Comparison of ENCODE assay signal across 26 mouse cellular contexts in the genomic region with DNA sequence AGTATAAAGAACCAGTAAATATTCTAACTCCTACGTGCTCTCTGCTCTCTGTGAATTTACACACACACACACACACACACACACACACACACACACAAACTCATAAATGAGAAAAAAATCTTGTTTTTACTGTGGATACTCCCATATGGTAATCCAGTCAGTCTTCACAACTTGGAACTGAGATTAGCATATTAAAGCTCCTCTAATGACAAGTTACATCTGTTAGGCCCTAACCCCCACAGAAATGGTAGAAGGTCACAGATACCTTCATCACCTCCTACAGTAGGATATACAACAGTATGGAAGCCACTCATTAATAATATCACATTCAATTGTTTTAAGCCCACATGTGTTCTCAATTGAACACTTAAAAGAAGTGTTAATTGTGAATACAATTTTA.
"Had no signal": no experiment of that assay in that cellular context is flagged by ENCODE, and none has a peak within 500 bp of the region (broad histone marks: within the 10 kb centered on the region; RNA-seq: fewer than 3 reads in every experiment).

No protein-coding gene starts in this region.

- H3K36me3 ChIP-seq: heart, embryonic 13.5 days; heart, embryonic 15.5 days; hindbrain, embryonic 13.5 days; hindbrain, embryonic 15.5 days; kidney, embryonic 15.5 days; limb, embryonic 13.5 days; limb, embryonic 15.5 days; liver, embryonic 12.5 days had no signal

- H3K27ac ChIP-seq: heart, adult 2 months; heart, embryonic 13.5 days; heart, embryonic 15.5 days; hindbrain, embryonic 13.5 days; hindbrain, embryonic 15.5 days; hindbrain, postnatal 0 days; kidney, embryonic 15.5 days; kidney, postnatal 0 days; limb, embryonic 13.5 days; limb, embryonic 15.5 days; liver, embryonic 12.5 days; liver, embryonic 14.5 days had no signal

- H3K4me1 ChIP-seq: heart, embryonic 13.5 days; heart, embryonic 15.5 days; hindbrain, embryonic 13.5 days; hindbrain, embryonic 15.5 days; kidney, embryonic 15.5 days; limb, embryonic 13.5 days; limb, embryonic 15.5 days; liver, embryonic 12.5 days had no signal

- DNase-seq: gastrocnemius, postnatal 14 days; gastrocnemius, postnatal 36 days; heart, adult 2 months; heart, postnatal 14 days; heart, postnatal 36 days; kidney, adult 11 months; kidney, adult 2 months; kidney, adult 9 months; kidney, postnatal 14 days; kidney, postnatal 36 days; layer of hippocampus, adult 9-11 months; layer of hippocampus, postnatal 36 days; left cerebral cortex, postnatal 4 days had no signal

- H3K9ac ChIP-seq: heart, embryonic 13.5 days; heart, embryonic 15.5 days; hindbrain, embryonic 13.5 days; hindbrain, embryonic 15.5 days; kidney, embryonic 15.5 days; limb, embryonic 13.5 days; limb, embryonic 15.5 days; liver, embryonic 12.5 days; liver, embryonic 14.5 days had no signal

- H3K27me3 ChIP-seq: heart, embryonic 13.5 days; heart, embryonic 15.5 days; hindbrain, embryonic 13.5 days; hindbrain, embryonic 15.5 days; kidney, embryonic 15.5 days; limb, embryonic 13.5 days; limb, embryonic 15.5 days; liver, embryonic 12.5 days had no signal

- ATAC-seq: hindbrain, postnatal 0 days; intestine, embryonic 16.5 days; liver, embryonic 12.5 days had no signal

- H3K4me3 ChIP-seq: heart, adult 2 months; heart, embryonic 13.5 days; heart, embryonic 15.5 days; hindbrain, embryonic 13.5 days; hindbrain, embryonic 15.5 days; kidney, embryonic 15.5 days; limb, embryonic 13.5 days; limb, embryonic 15.5 days; liver, embryonic 12.5 days had no signal

- H3K4me2 ChIP-seq: heart, embryonic 11.5 days; heart, embryonic 13.5 days; heart, embryonic 15.5 days; hindbrain, embryonic 13.5 days; hindbrain, embryonic 15.5 days; kidney, embryonic 15.5 days; limb, embryonic 13.5 days; limb, embryonic 15.5 days; liver, embryonic 12.5 days had no signal

- H3K9me3 ChIP-seq: heart, embryonic 13.5 days; heart, embryonic 15.5 days; hindbrain, embryonic 13.5 days; hindbrain, embryonic 15.5 days; kidney, embryonic 15.5 days; limb, embryonic 13.5 days; limb, embryonic 15.5 days; liver, embryonic 12.5 days had no signal
